Mouse (Mus musculus): ENCODE results near the gene Ppig. TPM values are rescaled to one million over a fixed set of nuclear protein-coding genes. Genes with fewer than 3 reads are reported as not detected.
"Not testable (repeated sequence)": the region's sequence is repeated elsewhere in the genome, so short reads cannot be mapped to it uniquely, and the experiment has no call there.

The Ppig gene
- 123 and 135 TPM in 2 replicates for polyA plus RNA-seq (2015; fragmentation: Nextera tagmentation; extraction: Ambion mirVana)

DNA sequence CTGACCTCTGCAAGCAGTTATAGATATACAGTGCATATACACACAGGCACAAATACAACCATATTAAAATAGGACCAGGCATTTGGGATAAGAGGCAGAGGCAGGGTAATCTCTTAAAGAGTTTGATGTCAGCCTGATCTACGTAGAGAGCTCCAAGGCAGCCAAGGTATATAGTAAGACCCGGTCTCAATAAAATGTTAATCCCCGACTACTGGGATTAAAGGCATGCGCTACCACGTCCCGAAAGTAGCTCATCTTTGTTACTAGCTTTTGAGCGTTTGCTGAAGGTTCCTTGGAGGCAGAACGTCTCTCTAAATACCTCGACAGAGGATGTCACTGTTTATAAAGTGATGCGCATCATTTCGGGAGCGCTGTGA is at the start of gene Ppig:
Gene Ppig (plus strand): TSS at position 273 of the 377 bp plus-strand sequence.
- ATAC-seq (ENCODE audit: borderline replicate concordance, extremely low read depth, low FRiP score, low TSS enrichment), result no peak
- 4% methylated on average over 12 of the region's 12 CpGs for WGBS

GRCm38 (mm10) chr2:69673723-69674122 is 48.6 kb upstream of the Ppig start:
- H3K4me3 ChIP-seq, result no peak overlapping the region
- no peaks in the 10 kb centered on the region for H3K9me3 ChIP-seq
- no peaks in the 10 kb centered on the region for H3K4me1 ChIP-seq
- ATAC-seq (ENCODE audit: borderline replicate concordance, extremely low read depth, low FRiP score, low TSS enrichment), result no peak
- H3K27me3 ChIP-seq, result no peaks in the 10 kb centered on the region
- no peak overlapping the region for H3K27ac ChIP-seq
- no peaks in the 10 kb centered on the region for H3K36me3 ChIP-seq
- no peak overlapping the region for H3K9ac ChIP-seq
- WGBS, result 61% methylated on average over 5 of the region's 5 CpGs
- H3K4me2 ChIP-seq, result no peak overlapping the region

More for the DNA sequence above, at the start of gene Ppig:
- Histone ChIP-seq H3K4me2 (peak within 1 kb of the TSS; percentile 62), H3K9me3 (no peaks in the 10 kb centered on the region), H3K4me3 (peak within 1 kb of the TSS; percentile 90), H3K9ac (peak within 1 kb of the TSS; percentile 90), H3K4me1 (peaks cover 10% of the 10 kb centered on the region), H3K27me3 (no peaks in the 10 kb centered on the region; the same call in 1 of the 2 replicates), H3K27ac (peak within 1 kb of the TSS; percentile 88), H3K36me3 (no peaks in the 10 kb centered on the region)

DNA sequence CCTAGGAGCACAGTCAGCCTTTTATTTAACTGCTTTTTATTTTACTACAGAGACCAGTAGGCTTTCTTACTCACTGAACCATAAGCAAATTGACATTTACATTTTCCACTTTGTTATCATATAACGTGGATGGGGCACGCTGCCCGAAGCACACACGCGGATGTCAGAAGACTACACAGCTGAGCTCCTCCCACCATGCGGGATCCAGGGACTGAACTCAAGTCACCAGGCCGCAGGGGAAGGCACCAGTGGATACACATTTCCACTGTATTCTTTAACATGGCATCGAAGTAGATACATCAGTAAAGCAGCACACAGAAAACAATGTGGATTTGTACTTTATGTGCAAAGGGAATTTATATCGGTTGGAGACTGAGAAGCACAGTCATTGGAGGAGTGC is 47.1 kb upstream of the Ppig start:
- 86% methylated on average over 9 of the region's 9 CpGs for WGBS
- H3K9ac ChIP-seq, result no peak overlapping the region
- no peak overlapping the region for H3K4me2 ChIP-seq
- H3K4me1 ChIP-seq, result no peaks in the 10 kb centered on the region
- no peak overlapping the region for H3K4me3 ChIP-seq
- no peak overlapping the region for H3K27ac ChIP-seq
- no peak for ATAC-seq (ENCODE audit: borderline replicate concordance, extremely low read depth, low FRiP score, low TSS enrichment)
- H3K9me3 ChIP-seq, result no peaks in the 10 kb centered on the region
- H3K36me3 ChIP-seq, result 0 out of 2 replicates have a peak, but pooled peaks cover 2% of the 10 kb centered on the region
- H3K27me3 ChIP-seq, result no peaks in the 10 kb centered on the region

- WGBS, result 51% methylated on average over 2 of the region's 2 CpGs
- H3K4me1 ChIP-seq, result no peaks in the 10 kb centered on the region
- H3K27me3 ChIP-seq, result no peaks in the 10 kb centered on the region
- ATAC-seq (ENCODE audit: borderline replicate concordance, extremely low read depth, low FRiP score, low TSS enrichment), result no peak
- H3K36me3 ChIP-seq, result 0 out of 2 replicates have a peak, but pooled peaks cover 2% of the 10 kb centered on the region
- H3K4me3 ChIP-seq, result no peak overlapping the region
- H3K4me2 ChIP-seq, result no peak overlapping the region
- no peak overlapping the region for H3K9ac ChIP-seq
- H3K9me3 ChIP-seq, result no peaks in the 10 kb centered on the region
- H3K27ac ChIP-seq, result no peak overlapping the region
Observed at GRCm38 (mm10) chr2:69676713-69677112, 45.6 kb upstream of the Ppig start.

DNA sequence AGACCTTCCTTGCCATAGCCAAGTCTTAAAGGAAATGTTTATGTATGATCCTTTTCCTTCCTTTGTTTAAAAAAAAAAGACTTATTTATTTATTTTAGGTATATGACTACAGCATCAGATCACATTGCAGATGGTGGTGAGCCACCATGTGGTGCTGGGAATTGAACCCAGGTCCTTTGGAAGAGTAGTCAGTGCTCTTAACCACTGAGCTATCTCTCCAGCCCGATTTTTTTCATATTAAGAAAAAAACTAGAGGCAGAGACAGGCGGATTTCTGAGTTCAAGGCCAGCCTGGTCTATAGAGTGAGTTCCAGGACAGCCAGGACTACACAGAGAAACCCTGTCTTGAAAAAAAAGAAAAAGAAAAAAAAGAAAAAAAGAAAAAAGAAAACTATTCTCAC is 45.1 kb upstream of the Ppig start:
- not testable (repeated sequence) for H3K36me3 ChIP-seq; H3K4me2 ChIP-seq; H3K27me3 ChIP-seq; H3K9ac ChIP-seq; ATAC-seq (ENCODE audit: borderline replicate concordance, extremely low read depth, low FRiP score, low TSS enrichment); H3K4me1 ChIP-seq; H3K27ac ChIP-seq; H3K4me3 ChIP-seq; H3K9me3 ChIP-seq
- 83% methylated on average over 2 of the region's 2 CpGs for WGBS

- 57% methylated on average over 6 of the region's 6 CpGs for WGBS
- no peak for ATAC-seq (ENCODE audit: borderline replicate concordance, extremely low read depth, low FRiP score, low TSS enrichment)
- Histone ChIP-seq H3K4me2 (no peak overlapping the region), H3K27ac (no peak overlapping the region), H3K9ac (no peak overlapping the region), H3K36me3 (0 out of 2 replicates have a peak, but pooled peaks cover 2% of the 10 kb centered on the region), H3K9me3 (no peaks in the 10 kb centered on the region), H3K4me3 (no peak overlapping the region), H3K4me1 (no peaks in the 10 kb centered on the region), H3K27me3 (no peaks in the 10 kb centered on the region)
Observed at GRCm38 (mm10) chr2:69679990-69680389, 42.4 kb upstream of the Ppig start.

- no peaks in the 10 kb centered on the region for H3K9me3 ChIP-seq
- H3K9ac ChIP-seq, result no peak overlapping the region
- 0 out of 2 replicates have a peak, but pooled peaks cover 2% of the 10 kb centered on the region for H3K36me3 ChIP-seq
- no peaks in the 10 kb centered on the region for H3K27me3 ChIP-seq
- H3K4me3 ChIP-seq, result no peak overlapping the region
- no peak for ATAC-seq (ENCODE audit: borderline replicate concordance, extremely low read depth, low FRiP score, low TSS enrichment)
- H3K4me1 ChIP-seq, result no peaks in the 10 kb centered on the region
- H3K27ac ChIP-seq, result no peak overlapping the region
- no peak overlapping the region for H3K4me2 ChIP-seq
- 94% methylated on average over 4 of the region's 4 CpGs for WGBS
Observed at GRCm38 (mm10) chr2:69681931-69682330, 40.4 kb upstream of the Ppig start.

DNA sequence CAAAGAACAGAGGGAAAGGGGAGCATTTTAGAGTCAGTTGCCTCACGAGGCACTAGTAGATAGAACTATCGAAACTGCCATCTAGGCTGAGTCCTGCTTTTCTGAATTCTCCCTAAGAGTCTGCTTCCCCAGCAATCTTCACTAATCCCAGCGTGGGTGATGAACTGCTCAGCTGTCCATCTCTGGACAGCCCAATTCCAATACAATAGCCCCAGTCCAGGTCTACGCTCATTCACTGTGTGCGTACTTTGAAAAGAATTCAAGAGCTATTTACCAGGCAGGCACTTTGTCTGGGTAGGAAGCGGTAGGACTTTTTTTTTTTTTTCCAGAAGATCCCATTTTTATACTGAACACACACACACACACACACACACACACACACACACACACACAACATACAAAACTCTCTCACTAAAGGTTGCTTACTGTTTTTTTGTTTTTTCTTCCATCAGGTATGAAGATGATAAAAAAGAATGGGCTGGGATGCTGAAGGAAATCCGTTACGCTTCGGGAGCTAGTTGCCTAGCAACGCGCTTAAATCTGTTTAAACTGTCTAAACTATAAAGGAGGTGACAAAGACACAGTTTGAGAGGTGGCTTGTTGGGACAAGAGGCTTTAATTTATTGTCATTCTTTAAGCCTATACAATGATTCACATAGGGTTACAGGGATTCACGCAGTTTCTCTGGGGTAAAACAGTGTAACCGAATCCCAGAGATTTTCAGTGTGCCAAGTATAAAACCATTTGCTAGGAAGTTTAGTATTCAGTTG is 39.1 kb upstream of the Ppig start:
- no peak for ATAC-seq (ENCODE audit: borderline replicate concordance, extremely low read depth, low FRiP score, low TSS enrichment)
- H3K9me3 ChIP-seq, result no peaks in the 10 kb centered on the region
- H3K27ac ChIP-seq, result no peak overlapping the region
- no peak overlapping the region for H3K4me2 ChIP-seq
- H3K27me3 ChIP-seq, result no peaks in the 10 kb centered on the region
- 75% methylated on average over 13 of the region's 13 CpGs for WGBS
- no peak overlapping the region for H3K4me3 ChIP-seq
- H3K9ac ChIP-seq, result no peak overlapping the region
- no peaks in the 10 kb centered on the region for H3K4me1 ChIP-seq
- H3K36me3 ChIP-seq, result 0 out of 2 replicates have a peak, but pooled peaks cover 2% of the 10 kb centered on the region

- no peak overlapping the region for H3K4me3 ChIP-seq
- no peak for ATAC-seq (ENCODE audit: borderline replicate concordance, extremely low read depth, low FRiP score, low TSS enrichment)
- H3K36me3 ChIP-seq, result peaks cover 7% of the 10 kb centered on the region; the same call in 1 of the 2 replicates
- H3K9ac ChIP-seq, result no peak overlapping the region
- H3K27me3 ChIP-seq, result no peaks in the 10 kb centered on the region
- H3K27ac ChIP-seq, result no peak overlapping the region
- H3K4me2 ChIP-seq, result no peak overlapping the region
- H3K9me3 ChIP-seq, result no peaks in the 10 kb centered on the region
- WGBS, result 91% methylated on average over 3 of the region's 3 CpGs
- no peaks in the 10 kb centered on the region for H3K4me1 ChIP-seq
Observed at GRCm38 (mm10) chr2:69684488-69684887, 37.9 kb upstream of the Ppig start.

GRCm38 (mm10) chr2:69690214-69690613 is 32.1 kb upstream of the Ppig start:
- Histone ChIP-seq H3K4me1 (no peaks in the 10 kb centered on the region), H3K27ac (no peak overlapping the region), H3K36me3 (peaks cover 24% of the 10 kb centered on the region), H3K4me2 (no peak overlapping the region), H3K27me3 (no peaks in the 10 kb centered on the region), H3K4me3 (no peak overlapping the region), H3K9ac (no peak overlapping the region), H3K9me3 (no peaks in the 10 kb centered on the region)
- 89% methylated on average over 3 of the region's 3 CpGs for WGBS
- no peak for ATAC-seq (ENCODE audit: borderline replicate concordance, extremely low read depth, low FRiP score, low TSS enrichment)

GRCm38 (mm10) chr2:69690843-69691242 is 31.5 kb upstream of the Ppig start:
- H3K27ac ChIP-seq, result no peak overlapping the region
- no peak overlapping the region for H3K9ac ChIP-seq
- H3K36me3 ChIP-seq, result peaks cover 24% of the 10 kb centered on the region
- no peaks in the 10 kb centered on the region for H3K4me1 ChIP-seq
- H3K4me3 ChIP-seq, result no peak overlapping the region
- ATAC-seq (ENCODE audit: borderline replicate concordance, extremely low read depth, low FRiP score, low TSS enrichment), result no peak
- H3K4me2 ChIP-seq, result no peak overlapping the region
- no peaks in the 10 kb centered on the region for H3K27me3 ChIP-seq
- H3K9me3 ChIP-seq, result no peaks in the 10 kb centered on the region
- WGBS, result 77% methylated on average over 6 of the region's 6 CpGs

GRCm38 (mm10) chr2:69693501-69693900 is 28.8 kb upstream of the Ppig start:
- Histone ChIP-seq H3K9me3 (no peaks in the 10 kb centered on the region), H3K36me3 (peaks cover 24% of the 10 kb centered on the region), H3K4me2 (no peak overlapping the region), H3K9ac (no peak overlapping the region), H3K27me3 (no peaks in the 10 kb centered on the region), H3K4me3 (no peak overlapping the region), H3K4me1 (no peaks in the 10 kb centered on the region), H3K27ac (no peak overlapping the region)
- ATAC-seq (ENCODE audit: borderline replicate concordance, extremely low read depth, low FRiP score, low TSS enrichment), result no peak
- 92% methylated on average over 11 of the region's 11 CpGs for WGBS
